Mouse (Mus musculus): ENCODE measurements around the gene Msto1. TPM values are rescaled to one million over a fixed set of nuclear protein-coding genes. Genes with fewer than 3 reads are reported as not detected.
"Not testable (repeated sequence)": the region's sequence is repeated elsewhere in the genome, so short reads cannot be mapped to it uniquely, and the experiment has no call there.

Msto1 gene
- 48.6 and 49.2 TPM in 2 replicates for polyA plus RNA-seq (2015; fragmentation: Nextera tagmentation; extraction: Ambion mirVana)

GRCm38 (mm10) chr3:88913511-88914383, at the start of gene Msto1:
Gene Msto1 (minus strand): TSS chr3:88913999.
- peaks cover 22% of the 10 kb centered on the region for H3K4me1 ChIP-seq
- ATAC-seq (ENCODE audit: low FRiP score), result peak; percentile 98
- H3K4me2 ChIP-seq, result peak within 1 kb of the TSS; percentile 75
- no peaks in the 10 kb centered on the region for H3K9me3 ChIP-seq (replicated peaks)
- peak within 1 kb of the TSS; percentile 93 for H3K27ac ChIP-seq (replicated peaks)
- H3K4me3 ChIP-seq (replicated peaks), result peak within 1 kb of the TSS; percentile 81
- H3K27me3 ChIP-seq (replicated peaks), result no peaks in the 10 kb centered on the region
- under 1% methylated on average over 61 of the region's 62 CpGs for WGBS
- H3K36me3 ChIP-seq, result peaks cover 36% of the 10 kb centered on the region
- H3K9ac ChIP-seq (replicated peaks), result peak within 1 kb of the TSS; percentile 76

GRCm38 (mm10) chr3:88963211-88963610, 49.4 kb upstream of the Msto1 start:
- H3K4me1 ChIP-seq; H3K27me3 ChIP-seq (replicated peaks); ATAC-seq (ENCODE audit: low FRiP score); H3K36me3 ChIP-seq; H3K9ac ChIP-seq (replicated peaks); H3K4me3 ChIP-seq (replicated peaks); H3K27ac ChIP-seq (replicated peaks); H3K4me2 ChIP-seq; H3K9me3 ChIP-seq (replicated peaks): not testable (repeated sequence)

GRCm38 (mm10) chr3:88953736-88954135, 39.9 kb upstream of the Msto1 start:
- Histone ChIP-seq H3K27ac (replicated peaks) (no peak overlapping the region), H3K9me3 (replicated peaks) (no peaks in the 10 kb centered on the region), H3K9ac (replicated peaks) (no peak overlapping the region), H3K4me2 (no peak overlapping the region), H3K4me3 (replicated peaks) (no peak overlapping the region), H3K4me1 (peaks cover 28% of the 10 kb centered on the region), H3K27me3 (replicated peaks) (no peaks in the 10 kb centered on the region), H3K36me3 (no peaks in the 10 kb centered on the region)
- ATAC-seq (ENCODE audit: low FRiP score), result no peak

GRCm38 (mm10) chr3:88953246-88953645, 39.4 kb upstream of the Msto1 start:
- Histone ChIP-seq H3K4me2 (no peak overlapping the region; the same call in 1 of the 2 replicates), H3K36me3 (no peaks in the 10 kb centered on the region), H3K27ac (replicated peaks) (no peak overlapping the region), H3K27me3 (replicated peaks) (no peaks in the 10 kb centered on the region), H3K4me3 (replicated peaks) (no peak overlapping the region), H3K4me1 (peaks cover 33% of the 10 kb centered on the region), H3K9me3 (replicated peaks) (no peaks in the 10 kb centered on the region), H3K9ac (replicated peaks) (no peak overlapping the region)
- 88% methylated on average over 4 of the region's 4 CpGs for WGBS
- no peak for ATAC-seq (ENCODE audit: low FRiP score)

- H3K36me3 ChIP-seq, result no peaks in the 10 kb centered on the region
- H3K27ac ChIP-seq (replicated peaks), result peak overlapping the region; percentile 100
- H3K9me3 ChIP-seq (replicated peaks), result no peaks in the 10 kb centered on the region
- H3K4me2 ChIP-seq, result peak overlapping the region; percentile 62
- ATAC-seq (ENCODE audit: low FRiP score), result no peak
- peak overlapping the region; percentile 92 for H3K4me3 ChIP-seq (replicated peaks)
- H3K27me3 ChIP-seq (replicated peaks), result no peaks in the 10 kb centered on the region
- H3K4me1 ChIP-seq, result peaks cover 43% of the 10 kb centered on the region
- WGBS, result 2% methylated on average over 5 of the region's 5 CpGs
- H3K9ac ChIP-seq (replicated peaks), result peak overlapping the region; percentile 95
Observed at GRCm38 (mm10) chr3:88951327-88951800, 37.6 kb upstream of the Msto1 start.

- peak; percentile 83 for ATAC-seq (ENCODE audit: low FRiP score)
- WGBS, result 1% methylated on average over 33 of the region's 64 CpGs
- peak within 1 kb of the TSS; percentile 92 for H3K4me3 ChIP-seq (replicated peaks)
Observed at GRCm38 (mm10) chr3:88950576-88951326, 37.0 kb upstream of the Msto1 start, which contains the start of the genes Ash1l and Dap3. Gene Ash1l (plus strand): TSS chr3:88950622. Gene Dap3 (minus strand): TSS chr3:88951181.

GRCm38 (mm10) chr3:88949786-88950575, 36.2 kb upstream of the Msto1 start:
- H3K9me3 ChIP-seq (replicated peaks), result no peaks in the 10 kb centered on the region
- H3K27ac ChIP-seq (replicated peaks), result peak overlapping the region; percentile 100
- peaks cover 43% of the 10 kb centered on the region for H3K4me1 ChIP-seq
- no peaks in the 10 kb centered on the region for H3K27me3 ChIP-seq (replicated peaks)
- peak overlapping the region; percentile 92 for H3K4me3 ChIP-seq (replicated peaks)
- peak overlapping the region; percentile 62 for H3K4me2 ChIP-seq
- peak; percentile 93 for ATAC-seq (ENCODE audit: low FRiP score)
- under 1% methylated on average over 69 of the region's 92 CpGs for WGBS
- H3K9ac ChIP-seq (replicated peaks), result peak overlapping the region; percentile 95
- H3K36me3 ChIP-seq, result no peaks in the 10 kb centered on the region

More at GRCm38 (mm10) chr3:88950576-88951326, 37.0 kb upstream of the Msto1 start, which contains the start of the genes Ash1l and Dap3:
- H3K9me3 ChIP-seq (replicated peaks), result no peaks in the 10 kb centered on the region
- peak within 1 kb of the TSS; percentile 100 for H3K27ac ChIP-seq (replicated peaks)
- peaks cover 43% of the 10 kb centered on the region for H3K4me1 ChIP-seq
- peak within 1 kb of the TSS; percentile 95 for H3K9ac ChIP-seq (replicated peaks)
- no peaks in the 10 kb centered on the region for H3K27me3 ChIP-seq (replicated peaks)
- H3K4me2 ChIP-seq, result peak within 1 kb of the TSS; percentile 62
- no peaks in the 10 kb centered on the region for H3K36me3 ChIP-seq

- Histone ChIP-seq H3K4me1 (peaks cover 26% of the 10 kb centered on the region), H3K4me2 (no peak overlapping the region), H3K9ac (replicated peaks) (no peak overlapping the region), H3K4me3 (replicated peaks) (no peak overlapping the region), H3K9me3 (replicated peaks) (no peaks in the 10 kb centered on the region), H3K27ac (replicated peaks) (no peak overlapping the region), H3K36me3 (peaks cover 27% of the 10 kb centered on the region), H3K27me3 (replicated peaks) (no peaks in the 10 kb centered on the region)
- WGBS, result 70% methylated on average over 4 of the region's 4 CpGs
- ATAC-seq (ENCODE audit: low FRiP score), result no peak
Observed at GRCm38 (mm10) chr3:88944109-88944508, 30.3 kb upstream of the Msto1 start.

GRCm38 (mm10) chr3:88942316-88942880, 28.6 kb upstream of the Msto1 start:
- no peak for ATAC-seq (ENCODE audit: low FRiP score)
- 96% methylated on average over 10 of the region's 10 CpGs for WGBS

GRCm38 (mm10) chr3:88939749-88940148, 25.9 kb upstream of the Msto1 start:
- no peaks in the 10 kb centered on the region for H3K9me3 ChIP-seq (replicated peaks)
- H3K4me3 ChIP-seq (replicated peaks), result no peak overlapping the region
- H3K4me1 ChIP-seq, result peaks cover 7% of the 10 kb centered on the region; the same call in 1 of the 2 replicates
- WGBS, result 65% methylated on average over 3 of the region's 3 CpGs
- H3K36me3 ChIP-seq, result peaks cover 58% of the 10 kb centered on the region
- no peak overlapping the region for H3K27ac ChIP-seq (replicated peaks)
- no peaks in the 10 kb centered on the region for H3K27me3 ChIP-seq (replicated peaks)
- no peak for ATAC-seq (ENCODE audit: low FRiP score)
- H3K9ac ChIP-seq (replicated peaks), result no peak overlapping the region
- H3K4me2 ChIP-seq, result no peak overlapping the region

More at GRCm38 (mm10) chr3:88942316-88942880, 28.6 kb upstream of the Msto1 start:
- Histone ChIP-seq H3K4me2 (no peak overlapping the region), H3K9me3 (replicated peaks) (no peaks in the 10 kb centered on the region), H3K27me3 (replicated peaks) (no peaks in the 10 kb centered on the region), H3K4me1 (peaks cover 8% of the 10 kb centered on the region; the same call in 1 of the 2 replicates), H3K27ac (replicated peaks) (no peak overlapping the region), H3K36me3 (peaks cover 38% of the 10 kb centered on the region), H3K9ac (replicated peaks) (no peak overlapping the region), H3K4me3 (replicated peaks) (no peak overlapping the region)
